Mouse (Mus musculus): ENCODE measurements around the gene Olfr13. TPM values are rescaled to one million over a fixed set of nuclear protein-coding genes. Genes with fewer than 3 reads are reported as not detected.
"Not testable (repeated sequence)": the region's sequence is repeated elsewhere in the genome, so short reads cannot be mapped to it uniquely, and the experiment has no call there.

The Olfr13 gene
- not detected in 2 replicates for polyA plus RNA-seq (2015; fragmentation: Nextera tagmentation; extraction: Ambion mirVana)

GRCm38 (mm10) chr6:43171840-43172239 lies at the start of gene Olfr13:
Gene Olfr13 (plus strand): TSS chr6:43172140.
- no peak for ATAC-seq
- no peaks in the 10 kb centered on the region for H3K4me1 ChIP-seq (replicated peaks; ENCODE audit: control insufficient read depth, insufficient read depth, low read length)
- H3K4me2 ChIP-seq (replicated peaks; ENCODE audit: low read depth) = no peak within 1 kb of the TSS
- H3K27me3 ChIP-seq (replicated peaks; ENCODE audit: control insufficient read depth, insufficient read depth, low read length) = no peaks in the 10 kb centered on the region
- H3K36me3 ChIP-seq (ENCODE audit: control insufficient read depth, insufficient read depth) = no peaks in the 10 kb centered on the region
- H3K9ac ChIP-seq (ENCODE audit: low read depth, low read length) = no peak within 1 kb of the TSS
- H3K27ac ChIP-seq (ENCODE audit: low read depth, low read length) = no peak within 1 kb of the TSS
- TF ChIP-seq CTCF (IDR thresholded peaks at IDR 0.05; ENCODE audit: low read depth) = no peak
- H3K4me3 ChIP-seq (ENCODE audit: low read depth, low read length) = no peak within 1 kb of the TSS
- WGBS = 54% methylated on average over 4 of the region's 4 CpGs
- no peaks in the 10 kb centered on the region for H3K9me3 ChIP-seq (ENCODE audit: control insufficient read depth)

- not testable (repeated sequence) for H3K27ac ChIP-seq (ENCODE audit: low read depth, low read length); H3K27me3 ChIP-seq (replicated peaks; ENCODE audit: control insufficient read depth, insufficient read depth, low read length); ATAC-seq; H3K36me3 ChIP-seq (ENCODE audit: control insufficient read depth, insufficient read depth); H3K4me3 ChIP-seq (ENCODE audit: low read depth, low read length); H3K9me3 ChIP-seq (ENCODE audit: control insufficient read depth); H3K4me2 ChIP-seq (replicated peaks; ENCODE audit: low read depth); H3K4me1 ChIP-seq (replicated peaks; ENCODE audit: control insufficient read depth, insufficient read depth, low read length); H3K9ac ChIP-seq (ENCODE audit: low read depth, low read length)
- WGBS = 84% methylated on average over 2 of the region's 2 CpGs
Observed at GRCm38 (mm10) chr6:43146267-43146666, 25.7 kb upstream of the Olfr13 start, which contains the start of gene Olfr237-ps1. Gene Olfr237-ps1 (plus strand): TSS chr6:43146567.

GRCm38 (mm10) chr6:43159502-43159901 lies 12.4 kb upstream of the Olfr13 start:
- Histone ChIP-seq H3K4me3 (ENCODE audit: low read depth, low read length) (no peak overlapping the region), H3K9ac (ENCODE audit: low read depth, low read length) (no peak overlapping the region), H3K27ac (ENCODE audit: low read depth, low read length) (no peak overlapping the region), H3K36me3 (ENCODE audit: control insufficient read depth, insufficient read depth) (no peaks in the 10 kb centered on the region), H3K9me3 (ENCODE audit: control insufficient read depth) (no peaks in the 10 kb centered on the region), H3K27me3 (replicated peaks; ENCODE audit: control insufficient read depth, insufficient read depth, low read length) (no peaks in the 10 kb centered on the region), H3K4me1 (replicated peaks; ENCODE audit: control insufficient read depth, insufficient read depth, low read length) (no peaks in the 10 kb centered on the region), H3K4me2 (replicated peaks; ENCODE audit: low read depth) (no peak overlapping the region)
- no peak for ATAC-seq
- 66% methylated on average over 1 of the region's 1 CpGs for WGBS
- TF ChIP-seq CTCF (IDR thresholded peaks at IDR 0.05; ENCODE audit: low read depth) = no peak

- Histone ChIP-seq H3K9me3 (ENCODE audit: control insufficient read depth) (no peaks in the 10 kb centered on the region), H3K4me3 (ENCODE audit: low read depth, low read length) (no peak within 1 kb of the TSS), H3K4me1 (replicated peaks; ENCODE audit: control insufficient read depth, insufficient read depth, low read length) (no peaks in the 10 kb centered on the region), H3K27ac (ENCODE audit: low read depth, low read length) (no peak within 1 kb of the TSS), H3K4me2 (replicated peaks; ENCODE audit: low read depth) (no peak within 1 kb of the TSS), H3K27me3 (replicated peaks; ENCODE audit: control insufficient read depth, insufficient read depth, low read length) (no peaks in the 10 kb centered on the region), H3K9ac (ENCODE audit: low read depth, low read length) (no peak within 1 kb of the TSS), H3K36me3 (ENCODE audit: control insufficient read depth, insufficient read depth) (no peaks in the 10 kb centered on the region)
- ATAC-seq = no peak
- TF ChIP-seq CTCF (IDR thresholded peaks at IDR 0.05; ENCODE audit: low read depth) = no peak
- 69% methylated on average over 3 of the region's 3 CpGs for WGBS
Observed at GRCm38 (mm10) chr6:43162982-43163381, 9.0 kb upstream of the Olfr13 start, which contains the start of gene Olfr437. Gene Olfr437 (plus strand): TSS chr6:43163282.

- TF ChIP-seq CTCF (IDR thresholded peaks at IDR 0.05; ENCODE audit: low read depth) = no peak
- WGBS = 92% methylated on average over 4 of the region's 4 CpGs
- no peak overlapping the region for H3K4me3 ChIP-seq (ENCODE audit: low read depth, low read length)
- H3K9me3 ChIP-seq (ENCODE audit: control insufficient read depth) = no peaks in the 10 kb centered on the region
- H3K4me2 ChIP-seq (replicated peaks; ENCODE audit: low read depth) = no peak overlapping the region
- no peak overlapping the region for H3K9ac ChIP-seq (ENCODE audit: low read depth, low read length)
- no peaks in the 10 kb centered on the region for H3K4me1 ChIP-seq (replicated peaks; ENCODE audit: control insufficient read depth, insufficient read depth, low read length)
- no peaks in the 10 kb centered on the region for H3K27me3 ChIP-seq (replicated peaks; ENCODE audit: control insufficient read depth, insufficient read depth, low read length)
- H3K36me3 ChIP-seq (ENCODE audit: control insufficient read depth, insufficient read depth) = no peaks in the 10 kb centered on the region
- ATAC-seq = no peak
- no peak overlapping the region for H3K27ac ChIP-seq (ENCODE audit: low read depth, low read length)
Observed at GRCm38 (mm10) chr6:43167246-43167645, 4.7 kb upstream of the Olfr13 start.

GRCm38 (mm10) chr6:43178129-43178528 lies 6.2 kb downstream of the Olfr13 start:
- H3K27ac ChIP-seq (ENCODE audit: low read depth, low read length) = no peak overlapping the region
- H3K36me3 ChIP-seq (ENCODE audit: control insufficient read depth, insufficient read depth) = no peaks in the 10 kb centered on the region
- no peaks in the 10 kb centered on the region for H3K27me3 ChIP-seq (replicated peaks; ENCODE audit: control insufficient read depth, insufficient read depth, low read length)
- no peak for ATAC-seq
- no peak overlapping the region for H3K9ac ChIP-seq (ENCODE audit: low read depth, low read length)
- no peaks in the 10 kb centered on the region for H3K9me3 ChIP-seq (ENCODE audit: control insufficient read depth)
- TF ChIP-seq CTCF (IDR thresholded peaks at IDR 0.05; ENCODE audit: low read depth) = no peak
- no peaks in the 10 kb centered on the region for H3K4me1 ChIP-seq (replicated peaks; ENCODE audit: control insufficient read depth, insufficient read depth, low read length)
- H3K4me3 ChIP-seq (ENCODE audit: low read depth, low read length) = no peak overlapping the region
- H3K4me2 ChIP-seq (replicated peaks; ENCODE audit: low read depth) = no peak overlapping the region
- WGBS = 65% methylated on average over 1 of the region's 1 CpGs
